35 mouse cellular contexts compared by ENCODE assay signal in the genomic region with DNA sequence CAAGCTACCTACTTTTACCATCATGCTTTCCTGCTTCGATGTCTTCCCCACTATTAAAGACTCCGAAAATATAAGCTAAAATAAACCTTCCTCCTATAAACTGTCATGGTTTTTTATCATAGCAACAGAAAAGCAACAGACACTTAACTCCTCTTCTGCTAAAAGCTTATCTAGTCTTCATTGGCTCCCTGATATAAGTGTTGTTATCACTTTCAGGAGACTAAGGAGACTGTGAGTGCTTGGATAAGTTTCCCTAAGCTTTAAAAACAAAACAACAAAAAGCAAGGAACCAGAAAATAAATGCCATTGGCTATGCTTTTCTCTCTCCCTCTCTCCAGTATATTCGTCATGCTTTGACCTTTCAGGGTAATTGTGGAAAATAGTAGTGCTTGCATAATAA. TPM values are rescaled to one million over a fixed set of nuclear protein-coding genes. Genes with fewer than 3 reads are reported as not detected.
"Had no signal": no experiment of that assay in that cellular context is flagged by ENCODE, and none has a peak within 500 bp of the region (broad histone marks: within the 10 kb centered on the region; RNA-seq: fewer than 3 reads in every experiment).

No protein-coding gene starts in this region.

- H3K36me3 ChIP-seq: heart, embryonic 10.5 days; heart, embryonic 12.5 days; heart, embryonic 13.5 days; heart, embryonic 15.5 days; hindbrain, embryonic 10.5 days; hindbrain, embryonic 12.5 days; hindbrain, embryonic 13.5 days; hindbrain, embryonic 15.5 days; intestine, embryonic 15.5 days; kidney, embryonic 15.5 days had no signal

- H3K4me3 ChIP-seq: heart, embryonic 10.5 days; heart, embryonic 12.5 days; heart, embryonic 13.5 days; heart, embryonic 15.5 days; hindbrain, embryonic 10.5 days; hindbrain, embryonic 12.5 days; hindbrain, embryonic 13.5 days; hindbrain, embryonic 15.5 days; intestine, embryonic 15.5 days; kidney, embryonic 15.5 days; layer of hippocampus, adult 2 months had no signal

- H3K27me3 ChIP-seq: heart, embryonic 12.5 days; heart, embryonic 13.5 days; heart, embryonic 15.5 days; hindbrain, embryonic 12.5 days; hindbrain, embryonic 13.5 days; hindbrain, embryonic 15.5 days; intestine, embryonic 15.5 days; kidney, embryonic 15.5 days had no signal

- DNase-seq: heart, postnatal 10 days; heart, postnatal 14 days; heart, postnatal 36 days; heart, postnatal 4 days; kidney, adult 11 months; kidney, adult 18-20 months; kidney, adult 8-10 months; kidney, adult 9 months; kidney, postnatal 10 days; kidney, postnatal 14 days; kidney, postnatal 25 days; kidney, postnatal 36 days; kidney, postnatal 4 days; layer of hippocampus, adult 9-11 months; layer of hippocampus, postnatal 36 days had no signal

- H3K9me3 ChIP-seq: heart, embryonic 10.5 days; heart, embryonic 12.5 days; heart, embryonic 15.5 days; hindbrain, embryonic 10.5 days; hindbrain, embryonic 12.5 days; hindbrain, embryonic 13.5 days; hindbrain, embryonic 15.5 days; intestine, embryonic 15.5 days; kidney, embryonic 15.5 days had no signal

- ATAC-seq: hindbrain, embryonic 16.5 days; hindbrain, postnatal 0 days; inflammation-experienced regulatory T-cells, adult 6 months; intestine, embryonic 15.5 days; intestine, embryonic 16.5 days; intestine, postnatal 0 days had no signal

- H3K4me2 ChIP-seq: heart, embryonic 11.5 days; heart, embryonic 12.5 days; heart, embryonic 13.5 days; heart, embryonic 15.5 days; hindbrain, embryonic 12.5 days; hindbrain, embryonic 13.5 days; hindbrain, embryonic 14.5 days; hindbrain, embryonic 15.5 days; intestine, embryonic 15.5 days; kidney, embryonic 15.5 days had no signal

- H3K9ac ChIP-seq: heart, embryonic 12.5 days; heart, embryonic 13.5 days; heart, embryonic 15.5 days; hindbrain, embryonic 12.5 days; hindbrain, embryonic 13.5 days; hindbrain, embryonic 14.5 days; hindbrain, embryonic 15.5 days; intestine, embryonic 15.5 days; kidney, embryonic 15.5 days had no signal

- H3K27ac ChIP-seq: heart, embryonic 10.5 days; heart, embryonic 13.5 days; heart, embryonic 15.5 days; hindbrain, embryonic 10.5 days; hindbrain, embryonic 12.5 days; hindbrain, embryonic 13.5 days; hindbrain, embryonic 14.5 days; hindbrain, embryonic 15.5 days; hindbrain, postnatal 0 days; intestine, embryonic 15.5 days; kidney, embryonic 15.5 days; kidney, postnatal 0 days; layer of hippocampus, adult 2 months had no signal

- H3K4me1 ChIP-seq: heart, embryonic 10.5 days; heart, embryonic 12.5 days; heart, embryonic 13.5 days; heart, embryonic 15.5 days; hindbrain, embryonic 10.5 days; hindbrain, embryonic 12.5 days; hindbrain, embryonic 13.5 days; hindbrain, embryonic 15.5 days; intestine, embryonic 15.5 days; kidney, embryonic 15.5 days had no signal

RNA-seq across cellular contexts. Expression of gene Frmd5, which starts 35.4 kb away (rescaled TPM):
- total RNA-seq: hematopoietic stem cell, adult 5-6 weeks had no signal
